Mouse (Mus musculus): Measurements from ENCODE around the gene Slc52a3. TPM values are rescaled to one million over a fixed set of nuclear protein-coding genes. Genes with fewer than 3 reads are reported as not detected.

Slc52a3 gene
- polyA plus RNA-seq (2015; fragmentation: Illumina TruSeq; extraction: RNeasy Lipid Tissue Mini Kit (QIAGEN cat#74804); ENCODE audit: low read depth, low replicate concordance) = 2.1 TPM

GRCm38 (mm10) chr2:151996229-151997189 is at the start of gene Slc52a3:
TSS of gene Slc52a3 (plus strand) at chr2:151996511.

GRCm38 (mm10) chr2:151979470-151980354 is 16.6 kb upstream of the Slc52a3 start, which contains the start of gene Fam110a:
TSS of gene Fam110a (minus strand) at chr2:151980219.

Other genes starting within 250 kb of the Slc52a3 start
- not detected for gene Rspo4, start 153.6 kb upstream of the Slc52a3 start, polyA plus RNA-seq (2015; fragmentation: Illumina TruSeq; extraction: RNeasy Lipid Tissue Mini Kit (QIAGEN cat#74804); ENCODE audit: low read depth, low replicate concordance)
- not detected for gene Angpt4, start 85.3 kb upstream of the Slc52a3 start, polyA plus RNA-seq (2015; fragmentation: Illumina TruSeq; extraction: RNeasy Lipid Tissue Mini Kit (QIAGEN cat#74804); ENCODE audit: low read depth, low replicate concordance)
- 7.8 TPM for gene Fam110a, start 16.3 kb upstream of the Slc52a3 start, polyA plus RNA-seq (2015; fragmentation: Illumina TruSeq; extraction: RNeasy Lipid Tissue Mini Kit (QIAGEN cat#74804); ENCODE audit: low read depth, low replicate concordance)
- gene Scrt2, start 85.0 kb downstream of the Slc52a3 start, polyA plus RNA-seq (2015; fragmentation: Illumina TruSeq; extraction: RNeasy Lipid Tissue Mini Kit (QIAGEN cat#74804); ENCODE audit: low read depth, low replicate concordance) = 10.1 TPM
- gene Srxn1, start 109.0 kb downstream of the Slc52a3 start, polyA plus RNA-seq (2015; fragmentation: Illumina TruSeq; extraction: RNeasy Lipid Tissue Mini Kit (QIAGEN cat#74804); ENCODE audit: low read depth, low replicate concordance) = 99.2 TPM
- gene Tcf15, start 147.1 kb downstream of the Slc52a3 start, polyA plus RNA-seq (2015; fragmentation: Illumina TruSeq; extraction: RNeasy Lipid Tissue Mini Kit (QIAGEN cat#74804); ENCODE audit: low read depth, low replicate concordance) = not detected
- gene Csnk2a1, start 230.3 kb downstream of the Slc52a3 start, polyA plus RNA-seq (2015; fragmentation: Illumina TruSeq; extraction: RNeasy Lipid Tissue Mini Kit (QIAGEN cat#74804); ENCODE audit: low read depth, low replicate concordance) = 73.3 TPM